Mouse (Mus musculus) right cerebral cortex, adult 2 months (tissue): ENCODE results near the gene Nat8f7.
"Not testable (repeated sequence)": the region's sequence is repeated elsewhere in the genome, so short reads cannot be mapped to it uniquely, and the experiment has no call there.

ENCODE experiments used
- DNase-seq, 2 experiments: peaks; one replicate each; pipeline ENCODE4 v3.0.0; 2021 to 2022; ENCODE audit warnings: low spot score in 2 of 2

Gene Nat8f7

GRCm38 (mm10) chr6:85713105-85713504 is at the start of gene Nat8f7:
Nat8f7 (minus strand) TSS chr6:85713205.
- not testable (repeated sequence) for DNase-seq

DNA sequence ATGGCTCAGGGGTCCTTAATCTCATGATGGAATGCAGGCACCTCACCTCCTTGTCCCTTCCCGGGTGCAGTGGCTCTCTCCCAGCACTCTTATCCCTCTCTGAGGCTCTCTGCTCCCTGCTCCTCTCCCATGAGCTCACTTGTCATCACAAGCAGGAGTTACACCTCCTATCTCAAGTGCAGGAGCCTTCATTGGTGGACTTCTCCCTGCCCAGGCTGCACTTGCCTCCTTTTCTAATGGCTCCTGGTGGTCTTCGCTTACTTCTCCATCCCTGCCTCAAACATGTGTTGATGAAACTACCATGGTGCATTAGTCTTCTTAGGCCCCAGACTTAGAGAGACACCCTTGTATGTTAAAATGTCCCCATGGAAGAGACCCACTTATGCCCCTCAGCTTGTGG is 49.7 kb upstream of the Nat8f7 start:
- DNase-seq: not testable (repeated sequence)

GRCm38 (mm10) chr6:85755705-85756249 is 42.8 kb upstream of the Nat8f7 start:
- not testable (repeated sequence) for DNase-seq

- DNase-seq: not testable (repeated sequence)
Measured at GRCm38 (mm10) chr6:85709607-85710006, 3.4 kb downstream of the Nat8f7 start.

- DNase-seq: peak in 1 of 2 experiments; percentile 5
Measured at GRCm38 (mm10) chr6:85709206-85709605, 3.8 kb downstream of the Nat8f7 start.

DNA sequence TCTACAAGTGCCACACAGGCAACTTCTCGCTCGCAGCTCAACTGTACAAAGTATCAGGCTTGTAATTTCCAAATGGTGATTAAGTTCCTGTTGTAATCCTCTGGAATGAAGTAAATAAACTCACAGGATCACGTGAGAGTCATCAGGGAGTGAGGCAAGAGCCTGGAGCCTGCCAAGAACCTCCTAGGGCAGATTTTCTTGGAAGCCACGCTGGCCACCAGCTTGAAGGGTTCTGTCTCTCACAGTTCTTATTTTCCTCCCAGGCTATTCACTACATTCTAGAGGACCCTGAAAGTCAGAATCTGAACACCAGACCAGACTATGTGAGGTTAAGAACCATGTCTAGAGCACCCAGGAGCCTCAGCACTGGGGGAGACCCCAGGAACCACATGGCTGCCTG is 11.1 kb downstream of the Nat8f7 start:
- not testable (repeated sequence) for DNase-seq
